Mouse (Mus musculus) A20 (cell line): ENCODE measurements around the gene Coro2a.
"Not testable (repeated sequence)": the region's sequence is repeated elsewhere in the genome, so short reads cannot be mapped to it uniquely, and the experiment has no call there.

Source experiments
- DNase-seq: peaks from one replicate; pipeline ENCODE4 v3.0.0-alpha.2; 2011; ENCODE audit warnings: low read depth, low spot score

Gene Coro2a

DNA sequence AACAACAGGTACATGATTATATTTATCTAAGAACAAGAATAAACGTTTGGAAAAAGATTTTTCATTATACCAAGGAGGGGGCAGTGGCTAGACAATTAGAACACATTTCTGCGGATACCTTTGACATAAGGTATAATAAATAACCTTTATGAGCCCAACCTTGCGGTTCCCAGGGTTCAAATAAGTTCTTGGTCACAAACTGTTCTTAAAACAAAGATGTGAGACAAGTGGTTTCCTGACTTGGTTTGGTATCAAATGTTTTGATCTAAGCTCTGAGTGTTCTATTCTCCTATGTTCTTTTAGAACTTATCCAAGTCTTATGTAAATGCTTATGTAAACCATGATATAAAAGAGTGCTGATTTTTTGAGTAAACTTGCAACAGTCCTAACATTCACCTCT lies 17.5 kb downstream of the Coro2a start:
- not testable (repeated sequence) for DNase-seq

DNA sequence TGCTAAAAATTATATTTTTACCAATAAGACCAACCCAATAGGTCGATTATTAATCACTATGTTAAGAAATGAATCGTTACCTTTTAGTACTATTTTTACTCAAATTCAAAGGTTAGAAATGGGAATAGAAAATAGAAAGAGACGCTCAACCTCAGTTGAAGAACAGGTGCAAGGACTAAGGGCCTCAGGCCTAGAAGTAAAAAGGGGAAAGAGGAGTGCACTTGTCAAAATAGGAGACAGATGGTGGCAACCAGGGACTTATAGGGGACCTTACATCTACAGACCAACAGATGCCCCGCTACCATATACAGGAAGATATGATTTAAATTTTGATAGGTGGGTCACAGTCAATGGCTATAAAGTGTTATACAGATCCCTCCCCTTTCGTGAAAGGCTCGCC lies 17.9 kb downstream of the Coro2a start:
- not testable (repeated sequence) for DNase-seq

DNA sequence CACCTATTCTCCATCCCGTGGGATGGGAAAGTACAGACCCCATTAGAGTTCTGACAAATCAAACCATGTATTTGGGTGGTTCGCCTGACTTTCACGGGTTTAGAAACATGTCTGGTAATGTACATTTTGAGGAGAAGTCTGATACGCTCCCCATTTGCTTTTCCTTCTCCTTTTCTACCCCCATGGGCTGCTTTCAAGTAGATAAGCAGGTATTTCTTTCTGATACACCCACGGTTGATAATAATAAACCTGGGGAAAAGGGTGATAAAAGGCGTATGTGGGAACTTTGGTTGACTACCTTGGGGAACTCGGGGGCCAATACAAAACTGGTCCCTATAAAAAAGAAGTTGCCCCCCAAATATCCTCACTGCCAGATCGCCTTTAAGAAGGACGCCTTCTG lies 20.0 kb downstream of the Coro2a start:
- not testable (repeated sequence) for DNase-seq

DNA sequence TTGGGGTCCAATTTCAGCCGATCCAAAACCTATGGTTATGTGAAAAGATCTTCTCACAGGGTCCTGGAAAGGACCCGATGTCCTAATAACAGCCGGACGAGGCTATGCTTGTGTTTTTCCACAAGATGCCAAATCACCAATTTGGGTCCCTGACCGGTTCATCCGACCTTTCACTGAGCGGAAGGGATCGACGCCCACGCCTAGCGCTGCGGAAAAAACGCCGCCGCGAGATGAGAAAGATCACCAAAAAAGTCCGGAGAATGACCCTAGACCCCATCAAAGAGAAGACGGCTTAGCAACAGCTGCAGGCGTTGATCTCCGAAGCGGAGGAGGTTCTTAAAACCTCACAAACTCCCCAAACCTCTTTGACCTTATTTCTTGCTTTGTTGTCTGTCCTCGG lies 20.4 kb downstream of the Coro2a start:
- DNase-seq = not testable (repeated sequence)

DNA sequence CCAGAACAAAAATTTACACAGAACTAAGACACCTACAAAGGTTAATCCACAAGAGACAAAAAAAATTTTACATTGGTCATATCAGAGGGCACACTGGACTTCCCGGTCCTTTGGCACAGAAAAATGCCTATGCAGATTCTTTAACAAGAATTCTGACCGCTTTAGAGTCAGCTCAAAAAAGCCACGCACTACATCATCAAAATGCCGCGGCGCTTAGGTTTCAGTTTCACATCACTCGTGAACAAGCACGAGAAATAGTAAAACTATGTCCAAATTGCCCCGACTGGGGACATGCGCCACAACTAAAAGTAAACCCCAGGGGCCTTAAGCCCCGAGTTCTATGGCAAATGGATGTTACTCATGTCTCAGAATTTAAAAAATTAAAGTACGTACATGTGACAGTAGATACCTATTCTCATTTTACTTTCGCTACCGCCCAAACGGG lies 21.2 kb downstream of the Coro2a start:
- not testable (repeated sequence) for DNase-seq

DNA sequence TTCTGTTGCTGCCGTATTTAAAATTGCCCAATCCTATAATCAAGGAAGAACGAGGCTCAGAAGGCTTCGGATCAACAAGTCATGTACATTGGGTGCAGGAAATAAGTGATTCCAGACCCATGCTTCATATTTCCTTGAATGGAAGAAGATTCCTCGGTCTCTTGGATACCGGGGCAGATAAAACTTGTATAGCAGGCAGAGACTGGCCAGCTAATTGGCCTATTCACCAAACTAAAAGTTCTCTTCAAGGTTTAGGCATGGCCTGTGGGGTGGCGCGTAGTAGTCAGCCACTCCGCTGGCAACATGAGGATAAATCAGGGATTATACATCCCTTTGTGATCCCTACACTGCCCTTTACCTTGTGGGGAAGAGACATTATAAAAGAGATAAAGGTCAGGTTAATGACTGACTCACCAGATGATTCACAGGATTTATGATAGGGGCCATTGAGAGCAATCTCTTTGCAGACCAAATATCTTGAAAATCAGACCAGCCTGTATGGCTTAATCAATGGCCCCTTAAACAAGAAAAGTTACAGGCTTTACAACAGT lies 23.1 kb downstream of the Coro2a start:
- not testable (repeated sequence) for DNase-seq

DNA sequence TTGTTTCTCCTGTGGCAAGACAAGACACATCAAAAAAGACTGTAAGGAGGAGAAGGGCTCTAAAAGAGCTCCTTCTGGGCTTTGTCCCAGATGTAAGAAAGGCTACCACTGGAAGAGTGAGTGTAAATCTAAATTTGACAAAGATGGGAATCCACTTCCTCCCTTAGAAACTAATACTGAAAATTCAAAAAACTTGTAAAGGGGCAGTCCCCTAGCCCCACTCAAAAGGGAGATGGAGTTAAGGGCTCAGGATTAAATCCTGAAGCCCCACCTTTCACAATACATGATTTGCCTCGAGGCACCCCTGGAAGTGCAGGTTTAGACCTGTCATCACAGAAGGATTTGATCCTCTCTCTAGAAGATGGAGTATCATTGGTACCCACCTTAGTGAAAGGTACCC lies 23.8 kb downstream of the Coro2a start:
- no peak for DNase-seq

DNA sequence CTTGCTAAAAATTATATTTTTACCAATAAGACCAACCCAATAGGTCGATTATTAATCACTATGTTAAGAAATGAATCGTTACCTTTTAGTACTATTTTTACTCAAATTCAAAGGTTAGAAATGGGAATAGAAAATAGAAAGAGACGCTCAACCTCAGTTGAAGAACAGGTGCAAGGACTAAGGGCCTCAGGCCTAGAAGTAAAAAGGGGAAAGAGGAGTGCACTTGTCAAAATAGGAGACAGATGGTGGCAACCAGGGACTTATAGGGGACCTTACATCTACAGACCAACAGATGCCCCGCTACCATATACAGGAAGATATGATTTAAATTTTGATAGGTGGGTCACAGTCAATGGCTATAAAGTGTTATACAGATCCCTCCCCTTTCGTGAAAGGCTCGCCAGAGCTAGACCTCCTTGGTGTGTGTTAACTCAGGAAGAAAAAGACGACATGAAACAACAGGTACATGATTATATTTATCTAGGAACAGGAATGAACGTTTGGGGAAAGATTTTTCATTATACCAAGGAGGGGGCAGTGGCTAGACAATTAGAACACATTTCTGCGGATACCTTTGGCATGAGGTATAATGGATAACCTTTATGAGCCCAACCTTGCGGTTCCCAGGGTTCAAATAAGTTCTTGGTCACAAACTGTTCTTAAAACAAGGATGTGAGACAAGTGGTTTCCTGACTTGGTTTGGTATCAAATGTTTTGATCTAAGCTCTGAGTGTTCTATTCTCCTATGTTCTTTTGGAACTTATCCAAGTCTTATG lies 26.3 kb downstream of the Coro2a start:
- not testable (repeated sequence) for DNase-seq

DNA sequence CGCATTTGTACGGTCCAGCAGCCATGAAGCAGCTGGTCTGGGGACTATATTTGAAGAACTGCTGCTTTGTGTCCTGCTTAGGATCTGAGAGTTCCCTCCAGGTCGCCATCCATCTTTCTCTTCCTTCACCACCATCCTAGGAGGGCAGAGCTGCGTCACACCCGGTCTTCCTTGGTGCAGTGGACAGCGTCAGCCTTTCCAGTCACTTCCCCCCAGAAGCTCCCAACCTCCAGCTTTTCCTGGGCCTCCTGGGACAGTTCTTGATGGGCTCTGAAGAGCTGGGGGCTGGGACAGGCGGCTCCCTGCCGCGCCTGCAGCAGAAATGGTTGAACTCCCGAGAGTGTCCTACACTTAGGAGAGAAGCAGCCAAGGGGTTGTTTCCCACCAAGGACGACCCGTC lies 27.2 kb downstream of the Coro2a start:
- no peak for DNase-seq

DNA sequence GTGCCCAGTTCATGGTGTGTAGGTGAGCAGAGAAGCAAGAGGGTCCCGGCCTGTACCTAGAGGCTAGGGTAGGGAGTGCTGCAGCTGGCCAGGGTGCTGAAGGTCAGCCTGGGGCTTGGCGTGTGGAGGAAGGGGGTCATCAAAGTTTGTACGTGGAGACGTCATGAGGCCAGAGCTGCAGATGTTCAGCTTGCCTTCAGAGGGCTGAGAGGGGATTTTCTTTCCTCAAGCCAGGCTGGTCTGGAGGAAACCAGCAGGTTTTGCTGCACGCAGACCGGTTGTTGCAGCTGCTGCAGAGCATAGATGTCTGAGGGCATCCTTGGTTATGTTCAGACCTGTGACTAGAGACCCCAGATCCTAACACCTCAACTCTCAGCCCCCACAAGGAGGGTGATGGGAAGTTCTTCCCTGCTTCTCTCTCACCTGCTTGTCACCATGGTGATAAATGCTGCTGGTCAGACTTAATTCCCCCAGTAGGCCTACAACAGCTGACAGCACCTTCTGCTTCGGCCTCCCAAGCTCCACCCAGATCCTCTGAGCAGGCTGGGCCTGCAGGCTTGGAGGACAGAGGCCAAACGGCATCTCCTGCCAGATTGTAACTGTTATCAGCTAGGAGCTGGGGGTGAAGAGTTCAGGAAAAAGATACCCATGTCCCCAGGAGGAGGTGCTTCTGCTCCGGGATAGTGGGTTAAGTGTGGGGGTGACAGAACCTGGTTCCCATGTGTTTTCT lies 27.8 kb downstream of the Coro2a start:
- no peak for DNase-seq

DNA sequence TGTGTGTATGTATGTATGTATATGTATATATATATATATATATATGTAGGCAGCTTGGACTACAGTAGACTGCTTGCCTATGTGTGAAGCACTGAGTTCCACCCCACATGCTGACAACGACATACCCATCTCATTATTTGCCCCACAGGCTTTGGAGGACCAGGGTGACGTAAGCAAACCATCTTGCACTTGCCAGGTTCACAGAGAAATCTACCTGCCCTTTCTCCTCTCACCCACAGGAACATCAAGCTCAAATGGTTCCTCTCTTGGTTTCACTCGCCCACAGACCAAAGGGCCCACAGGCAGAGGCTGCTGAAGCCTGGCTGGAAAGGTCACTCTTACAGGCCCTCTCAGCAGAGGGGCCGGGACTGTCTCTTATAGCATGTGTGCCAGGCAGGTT lies 29.4 kb downstream of the Coro2a start:
- DNase-seq = no peak

DNA sequence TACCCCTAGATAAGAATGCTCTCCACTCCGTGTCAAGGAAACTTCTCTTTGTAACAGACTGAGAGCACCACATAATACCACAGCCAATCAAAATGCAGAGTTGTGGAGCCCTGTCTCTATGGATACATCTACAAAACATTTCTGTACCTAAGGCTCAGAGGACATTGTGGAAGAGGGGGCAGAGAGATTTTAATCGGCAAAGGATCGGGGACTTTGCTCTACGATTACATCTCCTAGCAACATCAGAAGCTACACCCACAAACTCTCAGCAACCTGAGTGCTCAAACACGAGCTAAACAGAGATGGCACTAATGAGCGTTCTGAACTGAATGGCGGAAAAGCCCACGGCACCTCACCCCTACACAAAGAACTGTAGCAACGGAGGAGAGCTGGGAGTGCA lies 30.3 kb downstream of the Coro2a start:
- no peak for DNase-seq

DNA sequence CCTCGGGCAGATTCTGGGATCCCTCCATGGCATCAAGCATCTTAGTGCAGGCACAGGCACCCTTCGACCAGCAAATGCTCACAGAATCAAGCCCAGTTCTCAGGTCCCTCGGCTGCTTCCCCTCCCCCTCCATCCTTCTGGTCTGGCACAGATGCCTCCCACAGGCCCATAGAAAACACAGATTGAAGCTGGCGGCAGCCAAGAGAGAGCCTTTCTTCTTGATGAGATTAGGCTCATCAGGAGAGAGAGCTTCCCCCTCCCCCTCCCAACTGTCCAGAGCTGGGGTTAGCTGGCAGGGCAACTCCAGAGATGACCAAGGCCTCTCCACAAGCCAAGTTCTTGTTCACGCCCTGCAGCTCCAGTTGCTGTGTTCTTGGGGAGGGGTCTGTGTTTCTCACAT lies 32.3 kb downstream of the Coro2a start:
- no peak for DNase-seq

DNA sequence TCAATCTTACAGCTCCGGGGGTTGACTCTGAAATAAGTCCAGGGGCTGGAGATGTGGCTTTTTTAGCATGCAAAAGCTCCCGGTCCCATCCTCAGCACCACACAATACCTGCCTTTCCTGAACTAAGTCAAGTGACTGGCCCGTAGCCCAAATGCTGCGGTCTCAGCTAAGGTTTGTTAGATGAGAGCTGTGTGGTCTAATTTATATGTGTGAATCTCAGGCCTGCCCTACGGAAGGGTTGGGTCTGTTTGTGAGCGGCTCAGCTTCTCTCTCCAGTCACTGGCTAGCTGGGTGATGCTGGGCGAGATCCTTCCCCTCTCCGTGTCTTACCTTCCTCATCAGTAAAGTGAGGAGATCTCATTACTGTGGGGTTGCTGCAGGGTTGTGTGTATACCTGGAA lies 33.8 kb downstream of the Coro2a start:
- no peak for DNase-seq

DNA sequence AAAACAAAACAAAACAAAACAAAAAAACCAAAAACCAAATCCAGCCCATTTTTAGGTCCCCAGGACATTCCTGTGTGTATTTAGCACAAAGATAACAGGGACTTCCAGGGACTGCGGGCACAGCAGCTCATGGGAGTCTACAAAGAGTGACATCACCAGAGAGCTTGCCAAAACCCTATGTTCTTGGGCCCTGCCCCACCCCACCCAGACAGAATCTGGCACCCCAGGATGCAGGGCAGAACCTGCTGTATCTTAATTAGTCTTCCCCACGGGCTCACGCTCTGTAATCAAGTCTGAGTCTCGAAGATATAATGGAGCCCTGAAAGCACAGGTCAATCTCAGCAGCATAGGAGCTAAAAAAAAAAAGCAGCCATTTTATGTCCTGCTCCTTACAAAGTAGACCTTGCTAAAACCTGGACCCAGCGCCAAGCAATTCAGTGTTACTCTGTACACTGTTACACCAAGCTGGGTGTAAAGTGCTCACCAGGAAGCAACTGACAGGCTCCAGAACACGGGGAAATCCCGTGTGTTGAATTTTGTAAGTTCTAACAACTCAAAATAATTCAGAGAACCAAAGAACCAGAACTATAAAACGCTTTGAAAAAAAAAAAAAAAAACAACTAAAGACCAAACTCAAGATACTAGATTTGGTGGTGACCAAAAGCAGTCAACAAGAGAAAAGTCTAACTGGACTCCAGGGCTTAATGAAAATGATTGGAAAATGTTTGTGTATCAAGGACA lies 34.9 kb downstream of the Coro2a start:
- DNase-seq = no peak

DNA sequence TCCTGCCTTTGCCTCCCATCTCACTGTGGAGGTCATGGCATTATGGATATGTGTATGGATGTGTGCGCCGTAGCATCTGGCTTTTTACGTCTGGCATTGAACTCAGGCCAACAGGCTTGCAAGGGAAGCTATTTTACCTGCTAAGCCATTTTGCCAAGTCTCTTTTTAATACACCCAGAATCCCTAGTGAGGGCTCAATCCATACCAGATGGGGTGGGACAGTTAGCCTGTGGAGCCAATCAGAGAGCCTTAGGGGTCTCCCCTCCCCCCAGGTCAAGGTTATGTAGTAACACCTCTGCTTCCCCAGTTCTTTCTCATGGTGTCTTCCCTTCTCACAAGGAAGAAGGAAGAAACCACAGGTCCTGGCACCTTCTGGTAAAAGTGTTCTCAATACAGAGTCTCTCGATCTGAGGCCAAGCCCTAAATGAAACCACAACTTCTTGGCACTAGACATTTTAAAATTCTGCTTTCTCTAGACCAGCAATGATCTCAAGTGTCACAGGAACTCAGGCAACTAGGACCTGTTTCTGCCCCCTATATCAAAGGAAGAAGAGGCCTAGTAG lies 36.5 kb downstream of the Coro2a start:
- no peak for DNase-seq

DNA sequence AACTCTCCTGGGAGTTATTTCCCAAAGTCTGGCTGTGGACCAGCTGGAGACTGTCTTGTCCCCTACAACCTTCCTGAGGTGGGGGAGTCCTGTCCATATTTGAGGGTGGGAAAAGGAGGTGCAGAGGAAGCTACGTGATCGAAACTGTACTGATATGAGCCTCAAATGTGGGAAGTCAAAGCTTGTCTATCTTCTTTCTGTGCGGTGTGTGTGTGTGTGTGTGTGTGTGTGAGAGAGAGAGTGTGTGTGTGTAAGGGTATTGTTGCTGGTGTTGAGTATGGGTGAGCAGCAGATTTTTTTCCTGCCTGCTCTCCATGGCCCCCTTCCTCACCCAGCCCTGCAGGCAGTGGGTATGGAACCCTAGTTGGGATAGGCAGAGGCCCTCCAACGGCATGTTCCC lies 37.8 kb downstream of the Coro2a start:
- DNase-seq = no peak

DNA sequence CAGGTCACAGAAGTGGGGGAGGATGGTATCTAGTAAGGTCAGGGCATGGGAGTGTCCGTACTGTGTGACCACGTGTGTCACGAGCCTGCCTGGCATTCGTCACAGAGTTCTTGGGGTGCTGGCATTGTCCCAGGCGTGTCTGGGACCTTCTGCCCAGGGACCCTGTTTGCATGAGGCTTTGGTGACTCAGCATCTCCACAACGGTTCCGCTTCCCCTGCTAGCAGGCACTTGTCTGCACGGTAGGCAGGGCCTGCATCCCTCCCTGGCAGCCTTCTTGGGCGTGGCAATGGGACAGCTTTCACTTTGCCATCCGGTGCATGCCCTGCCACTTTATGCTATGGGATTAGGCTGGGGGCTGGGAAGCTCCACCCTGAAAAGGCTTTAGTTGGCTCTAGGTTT lies 38.2 kb downstream of the Coro2a start:
- peak; percentile 28 for DNase-seq

DNA sequence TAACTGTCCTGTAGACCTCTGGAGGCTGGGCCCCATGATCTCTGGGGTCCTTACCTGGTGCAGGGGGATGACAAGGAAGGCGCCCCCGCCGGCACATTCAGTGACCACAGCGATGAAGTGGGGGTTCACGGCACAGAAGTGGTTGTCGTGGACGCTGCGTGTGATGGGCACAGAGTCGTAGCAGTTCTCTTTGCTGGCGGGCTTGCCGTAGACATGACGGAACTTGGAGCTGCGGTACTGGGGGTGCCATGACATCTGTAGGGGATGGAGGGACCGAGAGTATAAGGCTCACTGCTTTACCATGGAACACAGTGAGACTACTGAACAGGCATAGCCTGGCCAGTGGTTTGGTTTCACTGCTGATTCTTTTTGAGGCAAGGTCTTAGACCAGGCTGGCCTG lies 39.2 kb downstream of the Coro2a start:
- no peak for DNase-seq

DNA sequence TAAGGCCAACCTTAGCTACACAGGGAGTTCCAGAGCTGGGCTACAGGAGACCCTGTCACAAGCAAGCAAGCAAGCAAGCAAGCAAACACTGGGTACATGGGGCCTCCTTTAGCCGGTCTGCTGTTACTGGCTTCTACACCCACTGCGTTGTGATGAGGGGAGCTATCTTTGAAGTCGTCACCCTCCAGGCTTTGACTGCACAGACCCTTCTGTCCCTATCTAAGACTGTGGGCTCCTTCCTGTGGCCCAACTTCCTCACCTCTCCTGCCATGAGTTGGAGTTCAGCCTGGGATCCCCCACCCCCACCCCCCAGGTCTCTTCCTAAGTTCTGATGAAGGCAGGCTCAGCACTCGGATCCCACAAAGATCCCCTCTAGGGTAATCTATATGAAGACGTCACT lies 40.0 kb downstream of the Coro2a start:
- no peak for DNase-seq

DNA sequence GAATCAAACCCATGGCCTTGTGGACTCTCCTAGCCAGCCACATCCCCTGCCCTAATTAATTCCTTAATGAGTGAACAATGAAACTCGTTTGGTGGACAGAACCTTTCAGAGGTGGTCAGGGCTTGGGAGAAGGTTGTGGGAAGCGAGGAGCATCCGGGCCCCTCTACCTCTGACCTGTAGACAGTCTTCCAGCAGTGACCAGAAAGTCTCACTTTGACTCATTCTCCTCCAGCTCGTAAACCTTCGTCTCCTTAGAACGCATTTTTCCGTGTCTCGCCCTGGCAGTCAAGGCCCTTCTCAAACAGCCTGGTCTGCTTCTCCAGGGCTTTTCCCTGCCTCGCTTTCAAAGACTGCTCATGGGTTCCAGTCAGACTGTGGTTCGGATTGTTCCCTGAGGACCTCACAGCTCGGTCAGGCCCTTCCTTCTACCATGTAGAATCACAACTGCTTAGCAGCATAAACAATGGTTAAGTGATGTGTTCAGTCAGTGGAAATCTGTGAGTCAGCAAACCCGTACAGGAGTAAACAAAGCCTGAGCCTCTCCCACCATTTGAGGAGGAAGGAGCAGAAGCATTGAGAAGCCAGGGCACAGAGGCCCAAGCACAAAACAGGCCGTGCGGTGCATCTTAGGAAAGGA lies 41.8 kb downstream of the Coro2a start:
- no peak for DNase-seq
